Mouse (Mus musculus) lung, postnatal 10 days (tissue): ENCODE data around the gene Cnga2.
"Not testable (repeated sequence)": the region's sequence is repeated elsewhere in the genome, so short reads cannot be mapped to it uniquely, and the experiment has no call there.

Experiments used
- DNase-seq: peaks from one replicate; pipeline ENCODE4 v3.0.0; 2021

The Cnga2 gene

DNA sequence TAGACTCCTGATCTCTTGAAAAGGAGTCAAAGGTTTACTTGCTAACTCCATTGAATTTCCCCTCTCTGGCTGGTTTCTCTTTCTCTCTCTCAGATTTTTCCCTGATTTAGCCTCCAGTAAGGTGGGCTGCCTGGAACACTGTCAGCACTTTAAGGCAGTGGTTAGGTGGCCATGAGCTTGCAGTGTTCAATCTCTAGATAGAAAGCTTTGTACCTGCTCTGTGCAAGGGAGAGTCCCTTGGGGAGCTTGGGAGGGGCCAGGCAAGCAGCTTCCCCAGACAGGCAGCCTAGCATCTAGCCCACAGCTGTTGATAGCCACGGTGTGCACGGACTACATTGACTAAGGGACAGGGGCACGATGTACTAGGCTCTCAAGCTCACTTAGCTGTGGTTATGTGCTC, at the start of gene Cnga2:
Cnga2 (plus strand) TSS at position 301 of the 400 bp plus-strand sequence.
- DNase-seq: no peak

GRCm38 (mm10) chrX:71946631-71947030, 45.0 kb upstream of the Cnga2 start:
- peak; percentile 68 for DNase-seq

DNA sequence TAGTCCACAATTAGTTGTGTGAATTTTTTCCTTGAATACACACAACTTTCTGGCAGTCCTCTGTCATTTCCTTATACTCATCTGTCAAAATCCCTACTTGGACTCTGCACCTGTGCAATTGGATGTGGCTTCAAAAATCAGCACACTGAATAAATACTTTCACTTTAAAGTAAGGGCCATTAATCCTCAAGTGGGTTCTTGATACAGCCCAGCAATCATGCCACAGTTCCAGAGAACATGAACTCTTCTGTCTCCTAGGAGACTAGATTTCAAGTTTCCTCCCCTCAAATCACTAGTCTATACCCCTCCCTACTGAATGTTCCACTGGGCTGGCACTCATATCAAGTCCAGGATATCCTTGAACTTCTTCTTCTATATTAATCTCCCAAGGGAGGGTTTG, 33.3 kb upstream of the Cnga2 start:
- no peak for DNase-seq

- DNase-seq: peak; percentile 83
Observed at GRCm38 (mm10) chrX:71962073-71963051, 29.3 kb upstream of the Cnga2 start, which contains the start of gene Prrg3. Gene Prrg3, plus strand, starts transcription at chrX:71962624.

DNA sequence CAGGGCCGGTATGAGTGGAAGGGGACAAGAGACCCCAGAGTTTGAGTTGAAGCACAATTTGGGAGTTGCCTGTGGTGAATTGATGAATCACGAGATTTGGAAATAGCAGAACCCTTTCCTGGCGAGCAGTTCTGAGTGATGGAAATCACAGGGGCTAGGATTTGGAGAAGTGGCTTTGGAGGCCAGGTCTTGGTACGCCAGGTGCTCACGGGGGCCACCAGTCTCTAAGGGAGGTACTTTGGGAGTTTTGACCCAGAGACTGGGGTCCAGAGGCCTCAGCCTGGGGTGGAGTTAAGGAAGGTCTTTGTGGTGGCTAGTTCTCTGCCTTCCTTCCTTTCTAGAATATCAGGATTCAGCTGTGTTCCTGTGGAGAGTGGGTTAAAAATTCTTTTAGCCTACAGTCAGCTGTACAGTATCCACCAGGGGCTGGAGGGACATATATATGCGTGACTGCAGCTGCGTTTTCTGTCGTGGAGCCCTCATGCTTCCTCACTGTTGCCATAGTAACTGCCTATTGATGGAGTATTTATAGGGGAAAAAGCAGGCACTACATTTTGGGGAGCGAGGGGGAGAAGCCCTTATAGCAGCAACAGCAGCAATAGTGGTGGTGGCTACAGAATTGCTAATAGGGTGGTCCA, 28.3 kb upstream of the Cnga2 start:
- no peak for DNase-seq

- DNase-seq: peak; percentile 22
Observed at GRCm38 (mm10) chrX:71968216-71968615, 23.4 kb upstream of the Cnga2 start.

DNA sequence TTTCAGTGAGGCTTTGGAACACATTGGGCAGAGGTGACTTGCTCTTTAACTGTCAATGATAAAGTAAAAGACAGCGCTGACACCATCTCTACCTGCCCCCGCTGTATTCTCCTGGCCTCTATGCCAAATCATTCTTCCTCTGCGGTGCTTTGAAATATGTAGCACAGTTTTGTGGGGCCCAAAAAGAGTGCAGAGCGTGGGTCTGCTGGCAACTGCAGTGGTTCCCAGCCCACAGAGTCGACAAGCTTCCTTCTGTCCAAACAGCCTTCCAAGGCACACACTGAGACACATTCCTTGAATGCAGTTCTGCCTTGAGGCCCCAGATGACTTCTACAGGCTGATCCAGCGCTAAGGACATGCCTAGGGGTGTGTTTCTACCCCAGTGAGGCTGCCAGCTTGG, 22.8 kb upstream of the Cnga2 start:
- no peak for DNase-seq

GRCm38 (mm10) chrX:71971325-71971724, 20.3 kb upstream of the Cnga2 start:
- no peak for DNase-seq

GRCm38 (mm10) chrX:71972686-71973085, 19.0 kb upstream of the Cnga2 start, which contains the start of gene Fate1:
Gene Fate1, plus strand, starts transcription at chrX:71972986.
- no peak for DNase-seq

GRCm38 (mm10) chrX:71977681-71978080, 14.0 kb upstream of the Cnga2 start:
- DNase-seq: not testable (repeated sequence)

DNA sequence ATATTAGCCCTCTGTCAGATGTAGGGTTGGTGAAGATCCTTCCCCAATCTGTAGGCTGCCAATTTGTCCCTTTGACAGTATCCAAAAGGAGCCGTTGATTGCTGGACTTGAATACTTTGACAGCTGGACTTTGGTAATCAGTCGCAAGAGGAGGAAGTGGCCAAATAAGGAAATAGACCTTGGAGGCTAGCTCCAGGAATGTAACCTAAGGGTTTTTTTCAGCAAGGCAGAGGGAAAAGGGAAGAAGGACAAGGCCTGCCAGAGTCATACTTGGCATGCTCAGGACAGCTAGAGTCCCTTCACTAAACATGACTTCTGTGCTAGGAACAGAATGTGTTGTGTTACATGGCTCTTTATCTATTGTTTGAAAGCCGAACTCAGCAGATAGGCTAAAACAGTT, 11.2 kb upstream of the Cnga2 start:
- peak; percentile 11 for DNase-seq

GRCm38 (mm10) chrX:71981322-71981721, 10.3 kb upstream of the Cnga2 start:
- DNase-seq: peak; percentile 22

DNA sequence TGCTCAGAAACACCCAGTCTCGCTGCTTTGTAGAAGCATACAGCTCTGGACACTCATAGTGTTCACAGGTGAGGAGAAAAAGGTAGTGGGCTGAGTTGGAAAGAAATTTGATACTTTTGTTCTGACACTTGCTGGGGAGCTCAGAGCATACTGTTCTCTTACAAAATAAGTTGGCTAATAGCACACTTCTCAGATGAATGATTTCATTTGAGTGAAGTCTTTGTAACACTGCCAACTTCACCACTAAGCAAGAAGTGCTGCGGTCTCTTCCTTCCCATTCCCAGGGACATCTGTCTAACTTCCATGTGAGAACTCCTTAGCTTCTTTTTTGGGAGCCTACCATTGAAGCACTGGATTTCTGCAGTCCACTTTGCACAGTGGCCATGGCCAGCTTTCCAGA, 8.4 kb upstream of the Cnga2 start:
- DNase-seq: no peak

DNA sequence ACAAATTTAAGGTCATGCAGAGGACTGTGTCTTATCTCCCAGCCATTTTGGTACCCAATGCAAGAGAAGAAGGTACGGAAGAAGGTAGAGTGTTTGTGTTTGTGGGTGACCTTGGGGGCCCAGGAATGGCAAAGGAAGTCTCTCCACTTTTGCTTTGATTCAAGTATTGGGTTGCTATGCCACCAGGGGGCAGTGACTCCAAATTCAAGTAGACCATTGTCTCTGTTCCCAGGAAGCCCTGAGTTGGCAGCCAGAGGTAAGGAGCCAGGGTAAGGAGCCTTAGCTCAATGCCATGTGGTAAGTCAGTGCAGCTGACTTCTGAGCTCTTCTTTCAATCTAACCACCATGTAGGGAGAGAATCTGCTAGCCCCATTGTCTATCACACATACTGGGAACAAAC, 7.9 kb upstream of the Cnga2 start:
- DNase-seq: peak; percentile 60

GRCm38 (mm10) chrX:71995972-71996371, 4.3 kb downstream of the Cnga2 start:
- no peak for DNase-seq

DNA sequence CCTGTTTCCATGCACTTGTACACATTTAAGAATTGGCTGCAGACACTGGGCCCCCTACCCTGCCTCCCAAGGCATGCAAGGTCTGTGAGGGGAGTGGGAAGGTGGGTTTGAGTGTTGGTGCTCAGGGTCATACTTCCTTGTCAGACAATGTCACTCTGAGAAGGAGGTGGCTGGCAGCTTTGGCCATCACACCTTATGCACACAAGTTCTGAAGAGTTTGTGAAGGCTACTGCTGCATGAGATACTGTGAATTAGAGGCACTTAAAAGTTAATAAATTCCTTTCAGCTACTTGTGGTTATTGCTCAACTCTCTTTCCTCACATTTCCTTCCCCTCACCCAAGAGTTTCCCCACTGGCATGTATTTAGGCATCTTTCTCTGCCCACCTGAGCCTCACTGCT, 18.3 kb downstream of the Cnga2 start:
- DNase-seq: peak; percentile 1

- peak; percentile 73 for DNase-seq
Observed at GRCm38 (mm10) chrX:72012236-72012635, 20.6 kb downstream of the Cnga2 start.

- peak; percentile 64 for DNase-seq
Observed at GRCm38 (mm10) chrX:72012804-72013203, 21.2 kb downstream of the Cnga2 start.

DNA sequence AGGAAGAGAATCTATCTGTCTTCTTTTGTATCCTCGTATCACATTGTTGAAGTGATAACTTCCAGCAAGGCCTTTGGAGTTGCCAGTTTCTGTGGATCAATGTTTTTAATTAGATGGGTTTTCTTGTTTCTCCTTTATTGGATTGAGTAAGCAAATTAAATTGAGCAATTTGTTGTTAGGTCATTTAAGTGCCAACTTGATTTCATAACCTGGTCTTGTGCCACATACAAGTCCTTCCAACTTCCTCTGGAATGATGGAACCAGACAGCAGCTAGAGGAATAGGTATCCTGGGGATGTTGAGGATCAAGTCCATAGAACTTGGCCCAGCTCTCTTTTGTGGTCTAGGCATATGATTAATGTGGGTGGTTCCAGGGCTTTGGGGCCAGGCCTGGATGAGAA, 30.6 kb downstream of the Cnga2 start:
- DNase-seq: no peak

- peak; percentile 38 for DNase-seq
Observed at GRCm38 (mm10) chrX:72022750-72023398, 31.2 kb downstream of the Cnga2 start.

DNA sequence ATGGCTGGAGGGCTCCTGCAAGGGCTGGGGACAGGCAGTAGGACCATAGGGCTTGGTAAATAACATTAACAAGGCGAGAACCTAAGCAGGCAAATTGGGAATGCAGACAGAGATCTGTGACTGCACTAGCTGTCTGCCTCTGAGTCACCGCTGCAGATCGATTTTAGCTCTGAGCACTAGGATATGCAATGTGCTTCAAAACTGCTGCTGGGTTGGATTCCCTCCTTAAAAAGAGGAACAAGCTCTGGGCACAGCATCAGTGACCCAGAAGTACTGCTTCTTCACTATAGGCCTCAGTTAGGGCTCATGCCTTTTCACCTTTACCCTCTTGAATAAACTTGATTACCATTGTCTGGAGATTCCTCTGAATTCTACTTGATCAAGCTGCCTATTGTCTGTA, 31.9 kb downstream of the Cnga2 start:
- no peak for DNase-seq

- DNase-seq: peak; percentile 31
Observed at GRCm38 (mm10) chrX:72044056-72044455, 52.4 kb downstream of the Cnga2 start.

DNA sequence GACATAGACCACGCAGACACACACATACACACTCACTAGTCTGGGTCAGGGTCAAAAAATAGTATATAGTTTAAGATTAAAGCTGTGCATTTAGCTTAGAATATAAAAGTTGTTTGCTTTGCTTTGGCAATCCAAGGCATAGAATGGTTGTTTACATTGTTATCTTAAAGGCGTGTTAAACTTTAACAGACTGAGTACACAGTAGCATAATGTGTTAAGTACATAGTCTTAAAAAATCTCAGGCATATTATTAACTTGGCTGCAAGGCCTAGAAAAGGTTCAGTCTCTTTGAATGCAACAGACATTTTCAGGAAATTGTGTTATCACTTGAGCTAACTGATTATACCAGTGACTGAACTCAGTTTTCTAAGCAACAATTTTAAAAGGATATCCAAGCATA, 56.3 kb downstream of the Cnga2 start:
- no peak for DNase-seq
